ENCODE assay signal across 8 mouse cellular contexts in genomic region chr7:71581746-71582145, GRCm38 (mm10).
DNase-seq lines count a peak whose midpoint lies in the region; ATAC-seq lines count a peak whose summit lies in the region.

No protein-coding gene starts in this region.

- no peaks in the 10 kb centered on the region for H3K27me3 ChIP-seq in forebrain, embryonic 14.5 days (replicated peaks; ENCODE audit: control insufficient read depth, insufficient read depth, low read length)
- H3K27me3 ChIP-seq in forebrain, embryonic 15.5 days = no peaks in the 10 kb centered on the region
- no peaks in the 10 kb centered on the region for H3K27me3 ChIP-seq in kidney, embryonic 14.5 days (ENCODE audit: control insufficient read depth, insufficient read depth, low read length)

- no peak overlapping the region for H3K4me3 ChIP-seq in forebrain, embryonic 14.5 days (ENCODE audit: low read depth, low read length)
- no peak overlapping the region for H3K4me3 ChIP-seq in forebrain, embryonic 15.5 days
- H3K4me3 ChIP-seq in kidney, embryonic 14.5 days (ENCODE audit: low read length) = no peak overlapping the region

- H3K9ac ChIP-seq in forebrain, embryonic 14.5 days (ENCODE audit: low read length) = no peak overlapping the region
- H3K9ac ChIP-seq in forebrain, embryonic 15.5 days (replicated peaks) = no peak overlapping the region
- H3K9ac ChIP-seq in kidney, embryonic 14.5 days (ENCODE audit: low read depth, low read length) = no peak overlapping the region

- DNase-seq in forebrain, embryonic 14.5 days (ENCODE audit: low spot score) = peak; percentile 30
- DNase-seq in Muller cell, postnatal 12 days (ENCODE audit: inconsistent ontology term) = peak; percentile 58
- DNase-seq in forelimb bud, embryonic 11.5 days (ENCODE audit: low read depth, low spot score) = peak; percentile 75
- DNase-seq in frontal cortex, postnatal 14 days (ENCODE audit: low spot score in 2 of 2) = no peak
- DNase-seq in layer of hippocampus, postnatal 14 days (ENCODE audit: low spot score in 2 of 2) = no peak

- no peak overlapping the region for H3K4me2 ChIP-seq in forebrain, embryonic 14.5 days (ENCODE audit: low read length)
- H3K4me2 ChIP-seq in forebrain, embryonic 15.5 days (replicated peaks) = no peak overlapping the region
- no peak overlapping the region for H3K4me2 ChIP-seq in kidney, embryonic 14.5 days (replicated peaks; ENCODE audit: low read depth, low read length)

- H3K36me3 ChIP-seq in forebrain, embryonic 14.5 days (ENCODE audit: control insufficient read depth, insufficient read depth, low read length) = no peaks in the 10 kb centered on the region
- H3K36me3 ChIP-seq in forebrain, embryonic 15.5 days = no peaks in the 10 kb centered on the region
- no peaks in the 10 kb centered on the region for H3K36me3 ChIP-seq in kidney, embryonic 14.5 days (ENCODE audit: control insufficient read depth, insufficient read depth, low read length)

- WGBS in forebrain, embryonic 14.5 days = 38% methylated on average over 3 of the region's 3 CpGs
- 39% methylated on average over 3 of the region's 3 CpGs for WGBS in forebrain, embryonic 15.5 days
- 13% methylated on average over 3 of the region's 3 CpGs for WGBS in kidney, embryonic 14.5 days

- no peak for ATAC-seq in forebrain, embryonic 14.5 days
- ATAC-seq in forebrain, embryonic 15.5 days (replicated peaks) = no peak
- peak; percentile 64; the same call in 1 of the 2 replicates for ATAC-seq in kidney, embryonic 14.5 days (ENCODE audit: low FRiP score, low TSS enrichment)
- 0 out of 2 replicates have a peak, but pooled peaks have one; percentile 30 for ATAC-seq in megakaryocyte, adult 5-6 weeks (ENCODE audit: poor library complexity, severe bottlenecking)

- H3K27ac ChIP-seq in forebrain, embryonic 14.5 days (ENCODE audit: low read depth, low read length) = no peak overlapping the region
- no peak overlapping the region for H3K27ac ChIP-seq in forebrain, embryonic 15.5 days (replicated peaks)
- no peak overlapping the region for H3K27ac ChIP-seq in kidney, embryonic 14.5 days (ENCODE audit: low read depth, low read length)

- no peaks in the 10 kb centered on the region for H3K4me1 ChIP-seq in forebrain, embryonic 14.5 days (ENCODE audit: control insufficient read depth, insufficient read depth, low read length)
- no peaks in the 10 kb centered on the region for H3K4me1 ChIP-seq in forebrain, embryonic 15.5 days
- no peaks in the 10 kb centered on the region for H3K4me1 ChIP-seq in kidney, embryonic 14.5 days (ENCODE audit: control insufficient read depth, insufficient read depth, low read length)

- no peaks in the 10 kb centered on the region for H3K9me3 ChIP-seq in forebrain, embryonic 14.5 days (replicated peaks; ENCODE audit: control insufficient read depth, low read length)
- no peaks in the 10 kb centered on the region for H3K9me3 ChIP-seq in forebrain, embryonic 15.5 days
- no peaks in the 10 kb centered on the region for H3K9me3 ChIP-seq in kidney, embryonic 14.5 days (ENCODE audit: control insufficient read depth, low read length)

Comparison
In these comparisons a context has a peak if more than half of its experiments do, and no peak if none do; other contexts are left out.
1. ATAC-seq: peak in kidney, embryonic 14.5 days (single experiment) and megakaryocyte, adult 5-6 weeks (single experiment); none in forebrain, embryonic 14.5 days (single experiment) and forebrain, embryonic 15.5 days (single experiment).
2. DNase-seq: peak in forebrain, embryonic 14.5 days (single experiment), Muller cell, postnatal 12 days (single experiment) and forelimb bud, embryonic 11.5 days (single experiment); none in frontal cortex, postnatal 14 days (0 of 2) and layer of hippocampus, postnatal 14 days (0 of 2).